Mouse (Mus musculus) retina, postnatal 7 days (tissue): ENCODE measurements around the gene Cnn1.

ENCODE experiments used
- DNase-seq: peaks from one replicate; pipeline ENCODE4 v3.0.0-alpha.2; 2012; ENCODE audit warnings: low read depth, low spot score

Gene Cnn1

DNA sequence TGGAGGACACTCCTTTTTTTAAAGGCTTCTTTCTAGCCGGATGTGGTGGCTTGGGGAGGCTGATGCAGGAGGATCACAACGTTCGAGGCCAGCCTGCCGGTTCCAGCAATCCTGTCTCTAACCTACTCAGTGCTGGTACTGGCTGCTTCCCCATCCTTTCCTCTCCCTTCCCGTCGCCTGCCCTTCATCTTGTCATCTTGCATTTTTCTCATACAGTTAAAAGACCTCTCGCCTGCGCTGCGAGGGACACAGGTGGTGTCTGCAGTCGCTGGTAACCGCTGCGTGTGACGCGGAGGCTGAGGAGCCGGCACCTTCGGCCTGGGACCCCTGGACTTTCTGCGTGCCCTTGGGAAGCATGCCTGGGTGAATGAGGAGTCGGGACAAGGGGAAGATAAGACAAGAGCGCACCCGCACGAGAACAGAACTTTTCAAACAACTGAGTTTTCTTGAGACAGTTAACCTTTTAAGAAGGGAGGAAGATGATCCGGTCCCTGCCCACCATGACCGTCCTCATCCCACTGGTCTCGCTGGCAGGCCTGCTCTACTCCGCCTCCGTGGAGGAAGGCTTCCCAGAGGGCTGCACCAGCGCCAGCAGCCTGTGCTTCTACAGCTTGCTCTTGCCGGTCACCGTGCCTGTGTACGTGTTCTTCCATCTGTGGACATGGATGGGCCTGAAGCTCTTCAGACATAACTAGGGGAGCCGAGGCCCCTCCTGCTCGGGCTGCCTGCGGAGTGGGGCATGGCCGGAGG is 58.7 kb downstream of the Cnn1 start:
- no peak for DNase-seq
